Mouse (Mus musculus) brain, embryonic 14.5 days (tissue): ENCODE measurements around the gene Ajm1.

Experiments used
- CTCF ChIP-seq: fragments of 200-500 bp; IDR thresholded peaks from 2 replicates; pipeline ENCODE4 v1.5.1; 2012; ENCODE audit warnings: inconsistent platforms, mild to moderate bottlenecking, moderate library complexity, borderline replicate concordance; ENCODE audit not compliant: insufficient read depth, insufficient read length; ENCODE audit errors: extremely low read depth
- POLR2A ChIP-seq: fragments of 200-500 bp; IDR thresholded peaks from 2 replicates; pipeline ENCODE4 v1.6.1; 2012; ENCODE audit warnings: mild to moderate bottlenecking, inconsistent platforms, borderline replicate concordance; ENCODE audit not compliant: poor library complexity, insufficient read depth, insufficient read length, severe bottlenecking; ENCODE audit errors: extremely low read depth

DNA sequence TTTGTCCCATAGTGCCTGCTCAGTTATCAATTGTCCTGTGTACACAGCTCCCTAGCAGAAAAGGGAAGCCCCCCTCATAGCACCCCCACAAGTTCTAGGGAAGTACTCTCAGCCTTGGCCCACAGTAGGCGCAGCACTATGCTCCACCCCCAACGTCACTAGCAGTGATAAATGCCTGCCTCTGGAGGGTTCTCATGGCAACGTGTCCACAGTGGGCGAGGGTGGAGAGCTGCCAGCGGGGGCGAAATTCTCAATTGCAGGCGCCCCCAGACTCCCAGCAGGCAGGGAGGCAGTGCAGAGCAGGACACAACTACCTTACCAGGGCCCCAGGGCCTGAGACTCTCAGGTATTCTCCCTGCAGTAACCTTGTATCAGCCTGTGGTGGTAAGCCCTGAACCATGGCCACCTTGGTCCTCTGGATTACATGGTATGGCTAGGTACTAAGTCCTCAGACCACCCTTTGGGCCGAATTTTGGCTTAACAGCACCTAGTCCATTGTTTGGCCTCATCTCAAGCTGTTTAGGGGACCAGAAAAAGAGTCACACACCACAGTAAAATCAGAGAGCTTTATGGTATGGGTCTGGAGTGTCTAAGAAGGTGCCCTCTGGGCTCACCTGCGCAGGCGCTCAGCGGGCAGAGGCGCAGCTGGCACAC is 1.0 kb upstream of the Ajm1 start:
- TF ChIP-seq POLR2A (no peak), CTCF (no peak)
